Mouse (Mus musculus) intestine, embryonic 16.5 days (tissue): ENCODE measurements around the gene Fuom. TPM values are rescaled to one million over a fixed set of nuclear protein-coding genes. Genes with fewer than 3 reads are reported as not detected.

Source experiments
- ATAC-seq: fragments of 200-750 bp; cut with Nextera tagmentation; 2 replicates; pipeline ENCODE4 v1.8.0; 2017; ENCODE audit warnings: moderate TSS enrichment, moderate library complexity
- H3K27ac ChIP-seq: fragments of 300-500 bp; sonication (generic); 2 replicates; pipeline ENCODE4 v1.5.1; 2014; ENCODE audit warnings: mild to moderate bottlenecking, low read length
- H3K27me3 ChIP-seq: fragments of 300-500 bp; sonication (generic); replicated peaks from 2 replicates; pipeline ENCODE4 v1.6.1; 2014; ENCODE audit warnings: low read length, control low read depth, mixed read lengths; ENCODE audit not compliant: control insufficient read depth, insufficient read depth
- H3K36me3 ChIP-seq: fragments of 300-500 bp; sonication (generic); 2 replicates; pipeline ENCODE4 v1.6.1; 2014; ENCODE audit warnings: low read length, control low read depth; ENCODE audit not compliant: control insufficient read depth, insufficient read depth
- H3K4me1 ChIP-seq: fragments of 300-500 bp; sonication (generic); 2 replicates; pipeline ENCODE4 v1.6.1; 2014; ENCODE audit warnings: low read length, control low read depth, mixed read lengths; ENCODE audit not compliant: control insufficient read depth, insufficient read depth
- H3K4me2 ChIP-seq: fragments of 300-500 bp; sonication (generic); 2 replicates; pipeline ENCODE4 v1.6.1; 2014; ENCODE audit warnings: low read depth, low read length, control low read depth
- H3K4me3 ChIP-seq: fragments of 300-500 bp; sonication (generic); 2 replicates; pipeline ENCODE4 v1.5.1; 2014; ENCODE audit warnings: mild to moderate bottlenecking, low read length
- H3K9ac ChIP-seq: fragments of 300-500 bp; sonication (generic); 2 replicates; pipeline ENCODE4 v1.6.1; 2014; ENCODE audit warnings: low read depth, low read length
- H3K9me3 ChIP-seq: fragments of 300-500 bp; sonication (generic); 2 replicates; pipeline ENCODE4 v1.6.1; 2016; ENCODE audit warnings: low read length, control low read depth; ENCODE audit not compliant: control insufficient read depth
- WGBS: fragments of 180-500 bp; shearing (Covaris S2); extraction: QIAGEN DNeasy Blood & Tissue Kit; methylation state at CpG from one replicate; pipeline ENCODE4 v1.1.7; 2014; 5-methylcytosine and 5-hydroxymethylcytosine counted together
- polyA plus RNA-seq: library from polyadenylated mRNA; unstranded; fragments of >200 nt; fragmentation: Nextera tagmentation; extraction: Ambion mirVana; gene quantifications from 2 replicates; pipeline ENCODE4 v1.2.1, GENCODE M21; 2015

Fuom gene
- polyA plus RNA-seq, 1 experiment from 2014 or later, result 70.7 TPM

- peaks cover 19% of the 10 kb centered on the region for H3K4me1 ChIP-seq
- no peaks in the 10 kb centered on the region for H3K9me3 ChIP-seq
- H3K27me3 ChIP-seq, result peaks cover 71% of the 10 kb centered on the region
- ATAC-seq, result peak; percentile 36; the same call in 1 of the 2 replicates
- no peaks in the 10 kb centered on the region for H3K36me3 ChIP-seq
- peak overlapping the region; percentile 52 for H3K4me3 ChIP-seq
- H3K9ac ChIP-seq, result peak overlapping the region; percentile 44; the same call in 1 of the 2 replicates
- peak overlapping the region; percentile 86 for H3K4me2 ChIP-seq
- WGBS, result 1% methylated on average over 33 of the region's 33 CpGs
- no peak overlapping the region for H3K27ac ChIP-seq
Measured at GRCm38 (mm10) chr7:140047811-140048311, 54.4 kb downstream of the Fuom start.

Other genes starting within 250 kb of the Fuom start
- gene Kndc1, start 207.7 kb downstream of the Fuom start, polyA plus RNA-seq, result 0.09 and 0.13 TPM in 2 replicates
- not detected in 2 replicates for gene Utf1, start 158.7 kb downstream of the Fuom start, polyA plus RNA-seq
- 0.13 TPM in 1 of 2 replicates, not detected in the other for gene 6430531B16Rik, start 123.7 kb downstream of the Fuom start, polyA plus RNA-seq
- gene Adam8, start 109.9 kb downstream of the Fuom start, polyA plus RNA-seq, result 1.0 and 1.2 TPM in 2 replicates
- gene Zfp511, start 66.0 kb downstream of the Fuom start, polyA plus RNA-seq, result 31.7 and 32.8 TPM in 2 replicates
- gene Tubgcp2, start 65.8 kb downstream of the Fuom start, polyA plus RNA-seq, result 34.3 and 35.3 TPM in 2 replicates
- gene Msx3, start 53.4 kb downstream of the Fuom start, polyA plus RNA-seq, result not detected in 2 replicates
- 3.0 and 3.1 TPM in 2 replicates for gene Caly, start 19.9 kb downstream of the Fuom start, polyA plus RNA-seq
- gene Prap1, start 9.0 kb downstream of the Fuom start, polyA plus RNA-seq, result 902 and 1,035 TPM in 2 replicates
- gene Paox, start 13.4 kb upstream of the Fuom start, polyA plus RNA-seq, result 38.6 and 41.0 TPM in 2 replicates
- 216 and 217 TPM in 2 replicates for gene Echs1, start 14.0 kb upstream of the Fuom start, polyA plus RNA-seq
- 31.1 and 33.3 TPM in 2 replicates for gene Mtg1, start 35.1 kb upstream of the Fuom start, polyA plus RNA-seq
- 0.89 and 1.4 TPM in 2 replicates for gene Sprn, start 52.4 kb upstream of the Fuom start, polyA plus RNA-seq
- gene Olfr522, start 62.3 kb upstream of the Fuom start, polyA plus RNA-seq, result not detected in 2 replicates
- gene Olfr523, start 70.8 kb upstream of the Fuom start, polyA plus RNA-seq, result not detected in 2 replicates
- not detected in 2 replicates for gene Olfr524, start 103.5 kb upstream of the Fuom start, polyA plus RNA-seq
- gene Cd163l1, start 115.8 kb upstream of the Fuom start, polyA plus RNA-seq, result 0.21 and 0.37 TPM in 2 replicates
- not detected in 2 replicates for gene 5830411N06Rik, start 144.8 kb upstream of the Fuom start, polyA plus RNA-seq
- not detected in 2 replicates for gene Olfr525, start 218.4 kb upstream of the Fuom start, polyA plus RNA-seq
- not detected in 2 replicates for gene Olfr527, start 231.6 kb upstream of the Fuom start, polyA plus RNA-seq